Comparison of ENCODE assay signal across 12 mouse cellular contexts in the genomic region with DNA sequence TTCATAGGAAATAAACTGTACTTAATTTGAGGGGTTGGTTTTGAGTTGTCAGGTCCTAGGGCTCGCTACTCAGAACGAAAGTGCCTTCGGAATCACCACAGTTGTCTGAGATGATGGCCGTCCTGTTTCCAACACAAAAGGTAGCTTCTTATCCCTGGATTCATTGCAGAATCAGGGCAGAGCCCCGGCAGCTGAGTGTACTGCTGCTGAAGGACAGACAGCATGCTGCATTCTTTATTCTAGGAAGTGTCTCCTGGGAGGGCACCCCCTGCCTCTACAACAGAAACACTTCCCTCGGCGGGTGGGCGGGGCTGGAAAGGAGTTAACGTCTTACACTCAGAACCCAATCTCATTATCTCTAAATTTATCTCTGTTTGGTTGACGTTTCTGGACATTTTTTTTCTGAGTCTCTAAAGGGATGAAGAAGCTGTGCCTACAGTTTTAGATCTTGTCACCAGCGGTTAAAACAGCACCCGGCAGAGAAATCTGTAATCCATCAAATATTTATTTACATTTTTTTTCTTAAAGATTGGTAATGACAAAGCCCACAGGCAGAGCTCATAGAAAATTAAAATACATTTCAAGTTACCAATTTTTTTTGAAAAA.
A peak's percentile ranks its signal among the peaks of the same experiment; 100 is the strongest.
DNase-seq lines count a peak whose midpoint lies in the region; ATAC-seq lines count a peak whose summit lies in the region.
"Had no signal": no experiment of that assay in that cellular context is flagged by ENCODE, and none has a peak within 500 bp of the region (broad histone marks: within the 10 kb centered on the region; RNA-seq: fewer than 3 reads in every experiment).

No protein-coding gene starts in this region.

- H3K27me3 ChIP-seq in midbrain, embryonic 14.5 days (ENCODE audit: control insufficient read depth, insufficient read depth, low read length) = no peaks in the 10 kb centered on the region
- H3K27me3 ChIP-seq: forebrain, embryonic 12.5 days; limb, embryonic 12.5 days had no signal

- H3K27ac ChIP-seq in midbrain, embryonic 14.5 days (replicated peaks; ENCODE audit: low read depth, low read length) = no peak overlapping the region
- H3K27ac ChIP-seq: forebrain, embryonic 12.5 days; limb, embryonic 12.5 days had no signal

- H3K9me3 ChIP-seq in midbrain, embryonic 14.5 days (ENCODE audit: control insufficient read depth, low read length) = no peaks in the 10 kb centered on the region
- H3K9me3 ChIP-seq: forebrain, embryonic 12.5 days; limb, embryonic 12.5 days had no signal

- no peak overlapping the region for H3K4me3 ChIP-seq in midbrain, embryonic 14.5 days (replicated peaks; ENCODE audit: low read depth, low read length)
- H3K4me3 ChIP-seq: forebrain, embryonic 12.5 days; limb, embryonic 12.5 days had no signal

- peaks cover 13% of the 10 kb centered on the region for H3K4me1 ChIP-seq in midbrain, embryonic 14.5 days (ENCODE audit: control insufficient read depth, insufficient read depth, low read length)

- peak; percentile 83 for DNase-seq in heart, adult 11 months
- DNase-seq in heart, postnatal 25 days (ENCODE audit: low spot score) = no peak
- DNase-seq in B cell, adult 2 months = peak; percentile 14
- peak; percentile 89 for DNase-seq in R1 (ENCODE audit: low read depth, low spot score)
- peak; percentile 49 for DNase-seq in midbrain, embryonic 14.5 days
- DNase-seq in kidney, postnatal 10 days = no peak
- no peak for DNase-seq in layer of hippocampus, adult 9-10 months (ENCODE audit: low spot score)
- DNase-seq: gastrocnemius, postnatal 36 days; lung, adult 2 months had no signal

- WGBS in midbrain, embryonic 14.5 days = 12% methylated on average over 12 of the region's 12 CpGs

- H3K9ac ChIP-seq in midbrain, embryonic 14.5 days (replicated peaks; ENCODE audit: low read length) = no peak overlapping the region
- H3K9ac ChIP-seq: forebrain, embryonic 12.5 days; limb, embryonic 12.5 days had no signal

- no peak overlapping the region for H3K4me2 ChIP-seq in midbrain, embryonic 14.5 days (ENCODE audit: low read length)
- H3K4me2 ChIP-seq: forebrain, embryonic 12.5 days; limb, embryonic 12.5 days had no signal

- H3K36me3 ChIP-seq in midbrain, embryonic 14.5 days (ENCODE audit: control insufficient read depth, insufficient read depth, low read length) = no peaks in the 10 kb centered on the region
- H3K36me3 ChIP-seq: forebrain, embryonic 12.5 days had no signal

- no peak for ATAC-seq in midbrain, embryonic 14.5 days (ENCODE audit: low FRiP score, low TSS enrichment)
- ATAC-seq: intestine, postnatal 0 days had no signal

- intact Hi-C loops in heart, postnatal 25 days (cut with DNase I) = loop anchor here (5.0 kb wide), 1 partner anchor 72 kb away; the partner anchor contains the start of gene Klf12

Comparison
In these comparisons a context has a peak if more than half of its experiments do, and no peak if none do; other contexts are left out.
1. DNase-seq: peak in heart, adult 11 months (single experiment), B cell, adult 2 months (2 of 2), R1 (single experiment) and midbrain, embryonic 14.5 days (single experiment); none in heart, postnatal 25 days (single experiment), kidney, postnatal 10 days (single experiment) and layer of hippocampus, adult 9-10 months (single experiment).